Mouse (Mus musculus) midbrain, embryonic 11.5 days (tissue): ENCODE measurements at regions not wholly inside any gene's neighbourhood (a gene's known extent, or its start where the extent isn't known, plus 50 kb on each side); places are given as distances from the start of the nearest gene placed in this dataset.

Source experiments
- ATAC-seq: fragments of 200-750 bp; cut with Nextera tagmentation; 2 replicates; pipeline ENCODE4 v1.8.0; 2017; ENCODE audit warnings: moderate TSS enrichment, moderate library complexity; ENCODE audit not compliant: low FRiP score
- DNase-seq: peaks from one replicate; pipeline ENCODE4 v3.0.0; 2015; ENCODE audit warnings: low spot score; ENCODE audit errors: missing footprints
- H3K27ac ChIP-seq: fragments of 300-500 bp; sonication (generic); 2 replicates; pipeline ENCODE4 v1.5.1; 2014; ENCODE audit warnings: low read depth, low read length
- H3K27me3 ChIP-seq: fragments of 300-500 bp; sonication (generic); 2 replicates; pipeline ENCODE4 v1.6.1; 2014; ENCODE audit warnings: mild to moderate bottlenecking, low read length, moderate library complexity, mixed read lengths; ENCODE audit not compliant: control insufficient read depth, insufficient read depth
- H3K36me3 ChIP-seq: fragments of 300-500 bp; sonication (generic); 2 replicates; pipeline ENCODE4 v1.6.1; 2014; ENCODE audit warnings: mild to moderate bottlenecking, low read length, moderate library complexity, mixed read lengths; ENCODE audit not compliant: control insufficient read depth, insufficient read depth
- H3K4me1 ChIP-seq: fragments of 300-500 bp; sonication (generic); 2 replicates; pipeline ENCODE4 v1.6.1; 2014; ENCODE audit warnings: low read length; ENCODE audit not compliant: control insufficient read depth, insufficient read depth
- H3K4me2 ChIP-seq: fragments of 300-500 bp; sonication (generic); 2 replicates; pipeline ENCODE4 v1.6.1; 2014; ENCODE audit warnings: mild to moderate bottlenecking, moderate library complexity
- H3K4me3 ChIP-seq: fragments of 300-500 bp; sonication (generic); 2 replicates; pipeline ENCODE4 v1.5.1; 2014; ENCODE audit warnings: low read depth, low read length
- H3K9ac ChIP-seq: fragments of 300-500 bp; sonication (generic); 2 replicates; pipeline ENCODE4 v1.6.1; 2014; ENCODE audit warnings: low read length
- H3K9me3 ChIP-seq: fragments of 300-500 bp; sonication (generic); 2 replicates; pipeline ENCODE4 v1.6.1; 2016; ENCODE audit warnings: low read length; ENCODE audit not compliant: control insufficient read depth
- WGBS: fragments of 180-500 bp; shearing (Covaris S2); extraction: QIAGEN DNeasy Blood & Tissue Kit; methylation state at CpG from one replicate; pipeline ENCODE4 v1.1.7; 2014; 5-methylcytosine and 5-hydroxymethylcytosine counted together

DNA sequence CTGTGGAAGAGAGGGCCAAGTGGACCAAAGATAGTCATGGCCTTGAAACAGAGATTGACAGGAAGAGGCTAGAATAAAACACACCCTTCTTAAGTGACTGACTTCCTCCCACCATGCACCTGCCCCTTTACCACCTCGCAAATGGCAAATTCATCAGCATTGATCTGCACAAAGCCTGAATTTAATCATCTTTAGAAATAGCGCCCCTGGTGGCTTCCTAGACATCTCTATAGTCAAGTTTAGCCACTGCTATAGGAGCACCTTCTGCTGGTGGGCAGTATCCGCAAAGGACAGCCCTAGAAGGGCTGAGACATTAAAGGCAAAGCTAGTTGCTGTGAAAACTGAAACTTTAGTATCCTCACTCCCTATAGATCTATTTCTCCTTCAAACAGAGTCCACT, 305.8 kb upstream of the Tenm4 start:
- DNase-seq, result no peak
- no peak for ATAC-seq
- Histone ChIP-seq H3K4me3 (no peak overlapping the region), H3K4me2 (no peak overlapping the region), H3K36me3 (no peaks in the 10 kb centered on the region), H3K9me3 (no peaks in the 10 kb centered on the region), H3K9ac (no peak overlapping the region), H3K27me3 (no peaks in the 10 kb centered on the region), H3K27ac (no peak overlapping the region), H3K4me1 (no peaks in the 10 kb centered on the region)
- 53% methylated on average over 3 of the region's 3 CpGs for WGBS

DNA sequence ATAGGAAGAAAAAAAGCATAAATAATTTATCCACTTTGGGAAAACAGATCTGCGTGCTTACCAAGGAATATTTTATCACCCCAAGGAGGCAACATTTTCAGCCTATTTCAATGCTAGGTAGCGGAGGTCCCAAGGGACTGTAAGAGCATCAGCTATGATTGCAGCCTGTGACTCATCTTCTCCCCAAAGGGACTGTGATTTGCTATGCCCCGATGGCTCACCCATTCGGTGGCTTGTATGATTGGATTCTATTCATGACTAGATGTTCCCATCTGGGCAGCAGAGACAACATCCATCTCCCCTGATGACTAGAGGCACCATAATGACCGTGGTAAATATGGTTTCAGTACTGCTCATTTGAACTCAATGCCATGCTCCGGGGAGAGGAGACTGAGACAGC, 302.3 kb upstream of the Tenm4 start:
- Histone ChIP-seq H3K9ac (no peak overlapping the region), H3K36me3 (no peaks in the 10 kb centered on the region), H3K4me1 (no peaks in the 10 kb centered on the region), H3K27me3 (no peaks in the 10 kb centered on the region), H3K4me2 (no peak overlapping the region), H3K4me3 (no peak overlapping the region), H3K27ac (no peak overlapping the region), H3K9me3 (no peaks in the 10 kb centered on the region)
- ATAC-seq (no peak), DNase-seq (no peak)
- WGBS, result 90% methylated on average over 6 of the region's 6 CpGs

DNA sequence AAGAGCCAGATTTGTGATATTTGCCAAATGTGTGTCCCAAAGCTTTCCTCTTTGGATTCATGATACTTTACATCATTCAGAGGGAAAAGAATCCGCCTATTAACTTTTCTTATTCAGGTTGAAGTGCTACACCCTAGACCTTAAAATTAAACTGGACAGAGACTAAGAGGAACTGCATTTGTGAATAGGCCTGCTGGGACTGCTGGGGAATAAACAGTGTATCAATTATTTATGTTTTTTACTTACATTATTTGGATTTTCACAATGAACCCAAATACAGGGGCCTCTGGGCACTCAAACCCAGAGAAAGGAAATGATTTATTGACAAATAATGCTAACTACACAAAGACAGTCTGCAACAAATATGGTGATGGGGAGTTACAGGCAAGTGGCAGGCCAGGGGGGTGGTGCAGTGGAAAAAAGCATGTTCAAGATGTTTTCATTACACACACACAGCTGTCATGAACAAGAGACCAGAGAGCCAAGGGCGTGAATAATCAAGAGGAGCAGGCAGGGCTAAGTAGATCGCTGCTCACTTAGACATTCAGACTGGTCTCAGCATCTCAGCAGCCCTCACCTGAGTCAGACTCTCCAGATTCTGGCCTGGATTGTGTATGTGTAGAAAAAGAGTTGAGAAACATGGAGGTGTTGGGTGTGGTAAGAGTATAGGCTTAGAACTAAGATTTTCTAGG, 290.3 kb upstream of the Tenm4 start:
- no peak overlapping the region for H3K4me2 ChIP-seq
- 77% methylated on average over 3 of the region's 3 CpGs for WGBS
- H3K4me1 ChIP-seq, result no peaks in the 10 kb centered on the region
- no peaks in the 10 kb centered on the region for H3K9me3 ChIP-seq
- no peak overlapping the region for H3K9ac ChIP-seq
- DNase-seq (no peak), ATAC-seq (no peak)
- H3K27me3 ChIP-seq, result no peaks in the 10 kb centered on the region
- no peak overlapping the region for H3K4me3 ChIP-seq
- H3K36me3 ChIP-seq, result no peaks in the 10 kb centered on the region
- no peak overlapping the region for H3K27ac ChIP-seq

DNA sequence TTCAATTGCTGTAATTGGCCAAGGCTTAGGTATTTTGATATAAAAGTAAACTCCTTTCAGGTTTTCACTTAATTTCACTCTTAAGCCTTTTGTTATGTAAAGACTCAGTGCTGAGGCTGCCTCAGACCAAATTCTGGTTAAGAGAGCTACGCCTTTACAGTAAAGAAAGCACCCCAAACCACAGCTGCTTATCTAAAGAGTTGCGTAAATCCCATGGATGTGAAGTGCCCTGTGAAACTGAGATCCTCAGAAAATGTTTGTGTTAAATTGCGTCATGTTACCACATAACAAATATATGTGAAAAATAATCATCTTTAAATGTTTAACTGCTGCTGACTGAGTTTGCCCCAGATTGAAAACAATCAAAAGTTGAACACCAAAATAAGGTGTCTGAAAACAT, 269.5 kb upstream of the Tenm4 start:
- no peak overlapping the region for H3K4me2 ChIP-seq
- H3K4me3 ChIP-seq, result no peak overlapping the region
- H3K9me3 ChIP-seq, result no peaks in the 10 kb centered on the region
- WGBS, result 91% methylated on average over 3 of the region's 3 CpGs
- no peaks in the 10 kb centered on the region for H3K36me3 ChIP-seq
- ATAC-seq (no peak), DNase-seq (no peak)
- H3K9ac ChIP-seq, result no peak overlapping the region
- H3K27ac ChIP-seq, result no peak overlapping the region
- no peaks in the 10 kb centered on the region for H3K27me3 ChIP-seq
- H3K4me1 ChIP-seq, result no peaks in the 10 kb centered on the region

DNA sequence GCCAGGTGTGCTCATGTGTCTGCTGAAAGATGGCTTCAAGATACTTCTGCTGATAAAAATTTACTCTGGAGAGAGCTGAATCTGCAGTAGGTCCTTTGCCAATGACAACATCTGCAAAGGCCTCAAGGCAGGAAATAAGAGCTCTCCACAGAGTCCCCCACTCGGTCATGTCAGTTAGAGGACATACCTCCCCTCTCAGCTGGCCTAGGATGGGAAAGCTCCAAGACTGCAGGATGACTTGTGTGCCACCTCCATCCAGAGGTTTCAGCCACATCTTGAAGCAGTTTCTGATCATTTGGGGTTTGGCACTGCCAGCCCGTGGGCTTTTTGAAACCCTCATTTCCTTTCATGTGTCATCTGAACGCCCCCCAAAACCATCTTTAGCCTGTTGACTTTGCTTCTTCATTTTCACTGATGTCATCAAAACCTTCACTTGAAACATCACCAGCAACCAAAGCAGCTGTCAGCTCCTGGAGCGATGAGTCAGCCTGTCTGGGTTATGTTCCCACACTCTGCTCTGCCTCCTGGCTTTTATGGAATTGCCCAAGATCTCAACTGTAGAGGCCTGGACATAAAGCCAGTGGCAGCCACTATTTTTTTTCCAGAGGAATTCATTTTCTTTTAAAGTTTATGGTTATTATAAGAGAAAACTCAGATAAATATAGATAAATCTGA, 256.5 kb upstream of the Tenm4 start:
- no peak for DNase-seq
- 84% methylated on average over 4 of the region's 4 CpGs for WGBS
- no peaks in the 10 kb centered on the region for H3K36me3 ChIP-seq
- ATAC-seq, result no peak
- no peaks in the 10 kb centered on the region for H3K4me1 ChIP-seq
- no peak overlapping the region for H3K9ac ChIP-seq
- no peak overlapping the region for H3K4me3 ChIP-seq
- H3K9me3 ChIP-seq, result no peaks in the 10 kb centered on the region
- H3K4me2 ChIP-seq, result no peak overlapping the region
- H3K27ac ChIP-seq, result no peak overlapping the region
- H3K27me3 ChIP-seq, result no peaks in the 10 kb centered on the region

DNA sequence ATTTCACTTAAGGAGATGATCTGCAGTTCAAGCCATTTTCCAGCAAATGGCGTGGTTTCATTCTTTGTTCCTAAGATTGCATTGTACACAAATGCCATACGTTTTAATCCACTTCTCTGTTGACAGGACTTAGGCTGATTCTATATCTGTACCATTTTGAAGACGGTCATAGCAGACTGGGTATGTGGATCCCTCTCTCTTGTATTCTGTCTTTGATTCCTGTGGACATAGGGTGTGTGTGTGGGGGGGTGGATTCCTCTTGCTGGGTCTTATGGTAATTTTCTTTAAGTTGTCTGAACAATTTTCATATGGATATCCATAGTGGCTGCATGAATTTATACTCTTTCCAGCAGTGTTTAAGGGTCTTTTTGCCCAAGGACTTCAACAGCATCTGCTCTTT, 251.1 kb upstream of the Tenm4 start:
- no peak overlapping the region for H3K27ac ChIP-seq
- H3K9ac ChIP-seq, result no peak overlapping the region
- H3K36me3 ChIP-seq, result no peaks in the 10 kb centered on the region
- no peaks in the 10 kb centered on the region for H3K9me3 ChIP-seq
- H3K4me1 ChIP-seq, result no peaks in the 10 kb centered on the region
- H3K4me3 ChIP-seq, result no peak overlapping the region
- ATAC-seq (peak; percentile 46; the same call in 1 of the 2 replicates), DNase-seq (no peak)
- no peak overlapping the region for H3K4me2 ChIP-seq
- no peaks in the 10 kb centered on the region for H3K27me3 ChIP-seq
- WGBS, result 65% methylated on average over 3 of the region's 3 CpGs

DNA sequence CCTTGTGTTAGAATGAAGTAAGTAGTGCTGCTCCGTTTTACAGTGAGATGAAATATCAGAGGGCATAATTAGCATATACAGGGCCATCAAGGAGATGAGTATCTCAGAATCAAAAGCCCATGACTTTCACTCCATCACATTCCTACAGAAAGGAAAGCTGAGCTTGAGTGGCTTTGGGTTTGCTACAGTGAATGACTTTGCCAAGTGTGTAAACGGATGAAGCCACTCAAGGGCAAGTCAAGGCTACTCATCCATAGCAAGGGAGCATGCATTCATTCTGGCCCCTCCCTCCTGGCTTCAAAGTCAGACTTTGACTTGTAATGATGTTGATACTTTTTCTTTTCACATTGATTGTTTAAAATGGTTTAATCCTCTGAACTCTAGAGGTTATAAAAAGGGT, 246.2 kb upstream of the Tenm4 start:
- ATAC-seq, result no peak
- no peak for DNase-seq
- Histone ChIP-seq H3K27ac (no peak overlapping the region), H3K4me1 (no peaks in the 10 kb centered on the region), H3K27me3 (no peaks in the 10 kb centered on the region), H3K36me3 (no peaks in the 10 kb centered on the region), H3K4me2 (no peak overlapping the region), H3K9ac (no peak overlapping the region), H3K9me3 (no peaks in the 10 kb centered on the region), H3K4me3 (no peak overlapping the region)
- WGBS, result 73% methylated on average over 2 of the region's 2 CpGs

DNA sequence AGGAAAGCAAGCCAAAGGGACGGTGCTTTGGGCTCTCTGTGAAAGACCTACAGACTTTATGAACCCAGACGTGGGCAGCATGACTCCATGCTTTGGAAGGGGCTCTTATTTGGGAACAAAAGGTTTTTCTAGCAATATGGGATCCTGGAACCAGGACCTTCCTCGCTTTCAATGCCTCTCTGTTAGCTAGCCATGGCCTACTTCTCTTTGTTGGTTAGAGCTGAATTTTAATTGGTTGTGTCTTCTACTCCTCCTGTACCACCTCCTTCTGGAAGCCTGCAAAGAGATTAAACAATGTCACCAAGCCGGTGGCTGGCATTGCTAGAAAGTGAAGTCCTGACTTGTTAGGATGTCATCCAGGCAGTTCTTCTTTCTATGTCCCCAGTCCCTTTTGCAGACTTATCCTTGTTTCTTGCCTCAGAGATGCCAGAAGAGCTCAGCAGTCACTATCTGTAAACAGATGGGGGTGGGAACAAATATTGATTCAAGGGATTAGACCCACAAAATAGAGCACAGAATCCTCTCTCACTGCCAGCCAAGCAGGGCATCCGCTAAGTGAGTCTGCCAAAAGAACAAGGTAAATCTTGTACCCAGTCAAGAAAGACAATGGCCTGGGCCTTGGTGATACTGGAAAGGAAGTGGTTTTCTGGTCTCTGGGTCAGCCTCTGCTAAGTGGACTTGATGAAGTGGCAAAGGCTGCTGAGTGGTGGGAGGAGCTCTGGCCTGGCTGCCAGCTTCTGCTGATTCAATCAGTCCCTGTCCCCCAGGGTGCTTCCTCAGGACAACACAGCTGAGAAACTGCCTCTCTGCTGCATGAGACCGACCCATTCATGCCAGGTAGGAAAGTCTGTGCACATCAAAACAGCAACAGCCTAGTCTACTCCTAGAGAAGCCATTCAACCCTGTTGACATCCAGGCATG, 244.7 kb upstream of the Tenm4 start:
- no peaks in the 10 kb centered on the region for H3K36me3 ChIP-seq
- ATAC-seq (peak; percentile 63; the same call in 1 of the 2 replicates), DNase-seq (no peak)
- no peak overlapping the region for H3K4me3 ChIP-seq
- no peak overlapping the region for H3K27ac ChIP-seq
- H3K9me3 ChIP-seq, result no peaks in the 10 kb centered on the region
- H3K27me3 ChIP-seq, result no peaks in the 10 kb centered on the region
- no peak overlapping the region for H3K9ac ChIP-seq
- 62% methylated on average over 6 of the region's 6 CpGs for WGBS
- no peaks in the 10 kb centered on the region for H3K4me1 ChIP-seq
- no peak overlapping the region for H3K4me2 ChIP-seq

DNA sequence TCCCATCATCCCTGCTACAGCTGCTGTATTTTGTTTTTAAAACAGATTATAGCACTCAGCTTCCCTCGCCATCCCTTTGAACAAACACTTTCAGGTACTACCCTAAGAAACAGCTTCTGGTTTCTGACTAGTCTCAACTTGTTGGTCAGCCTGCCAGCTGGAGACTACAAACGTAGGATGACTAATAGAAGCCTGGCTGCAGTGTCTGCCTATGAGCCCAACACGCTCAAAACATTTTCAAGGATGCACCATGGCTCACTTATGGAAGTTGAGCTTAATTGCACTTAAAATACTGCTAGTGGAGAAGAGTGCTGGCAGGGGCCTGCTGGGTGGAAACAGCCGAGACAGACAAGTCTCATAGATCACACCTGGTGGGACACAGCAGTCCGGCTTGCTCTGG, 234.4 kb upstream of the Tenm4 start:
- no peak for DNase-seq

More for the DNA sequence above, 234.4 kb upstream of the Tenm4 start:
- H3K27me3 ChIP-seq, result no peaks in the 10 kb centered on the region
- 83% methylated on average over 5 of the region's 5 CpGs for WGBS
- no peaks in the 10 kb centered on the region for H3K9me3 ChIP-seq
- no peak overlapping the region for H3K4me2 ChIP-seq
- no peaks in the 10 kb centered on the region for H3K4me1 ChIP-seq
- H3K9ac ChIP-seq, result no peak overlapping the region
- no peak overlapping the region for H3K27ac ChIP-seq
- H3K36me3 ChIP-seq, result no peaks in the 10 kb centered on the region
- no peak for ATAC-seq
- H3K4me3 ChIP-seq, result no peak overlapping the region
